Mouse (Mus musculus) heart, postnatal 0 days (tissue): Measurements from ENCODE around the gene Sash1. TPM values are rescaled to one million over a fixed set of nuclear protein-coding genes. Genes with fewer than 3 reads are reported as not detected.

Source experiments
- ATAC-seq: fragments of 200-750 bp; cut with Nextera tagmentation; 2 replicates; pipeline ENCODE4 v1.8.0; 2017; ENCODE audit warnings: low read depth, moderate number of reproducible peaks, moderate library complexity; ENCODE audit not compliant: insufficient read depth
- DNase-seq: peaks from one replicate; pipeline ENCODE4 v3.0.0-alpha.2; 2016; ENCODE audit warnings: low spot score
- H3K27ac ChIP-seq: fragments of 300-500 bp; sonication (generic); 2 replicates; pipeline ENCODE4 v1.5.1; 2014; ENCODE audit warnings: low read depth, mild to moderate bottlenecking
- H3K27me3 ChIP-seq: fragments of 300-500 bp; sonication (generic); 2 replicates; pipeline ENCODE4 v1.6.1; 2014; ENCODE audit warnings: low read length, mixed read lengths; ENCODE audit not compliant: control insufficient read depth, insufficient read depth
- H3K36me3 ChIP-seq: fragments of 300-500 bp; sonication (generic); replicated peaks from 2 replicates; pipeline ENCODE4 v1.6.1; 2014; ENCODE audit warnings: low read length, mixed read lengths; ENCODE audit not compliant: control insufficient read depth, insufficient read depth
- H3K4me1 ChIP-seq: fragments of 300-500 bp; sonication (generic); 2 replicates; pipeline ENCODE4 v1.6.1; 2014; ENCODE audit warnings: antibody characterized with exemption; ENCODE audit not compliant: control insufficient read depth, insufficient read depth
- H3K4me2 ChIP-seq: fragments of 300-500 bp; sonication (generic); 2 replicates; pipeline ENCODE4 v1.6.1; 2014; ENCODE audit warnings: low read depth, mild to moderate bottlenecking, low read length, moderate library complexity
- H3K4me3 ChIP-seq: fragments of 300-500 bp; sonication (generic); 2 replicates; pipeline ENCODE4 v1.5.1; 2014; ENCODE audit warnings: low read depth, low read length
- H3K9ac ChIP-seq: fragments of 300-500 bp; sonication (generic); replicated peaks from 2 replicates; pipeline ENCODE4 v1.6.1; 2014; ENCODE audit warnings: low read depth, low read length, mixed read lengths
- H3K9me3 ChIP-seq: fragments of 300-500 bp; sonication (generic); replicated peaks from 2 replicates; pipeline ENCODE4 v1.6.1; 2016; ENCODE audit warnings: low read length; ENCODE audit not compliant: control insufficient read depth
- CTCF ChIP-seq: IDR thresholded peaks from 2 replicates; pipeline ENCODE4 v1.5.1; 2016; ENCODE audit warnings: antibody characterized with exemption, control low read depth, low read depth
- EP300 ChIP-seq: IDR thresholded peaks from 2 replicates; pipeline ENCODE4 v1.6.1; 2016; ENCODE audit warnings: antibody characterized with exemption, low read depth
- WGBS: fragments of 180-500 bp; shearing (Covaris S2); extraction: QIAGEN DNeasy Blood & Tissue Kit; methylation state at CpG from one replicate; pipeline ENCODE4 v1.1.7; 2014; 5-methylcytosine and 5-hydroxymethylcytosine counted together
- polyA plus RNA-seq: library from polyadenylated mRNA; unstranded; fragments of >200 nt; fragmentation: Nextera tagmentation; extraction: Ambion mirVana; gene quantifications from 2 replicates; pipeline ENCODE4 v1.2.1, GENCODE M21; 2015
- total RNA-seq: library from RNA; depleted of rRNA; stranded (reverse); fragments of >200 nt; gene quantifications from 2 replicates; pipeline ENCODE4 v1.2.3, GENCODE M21; 2014; ENCODE audit warnings: low replicate concordance

The Sash1 gene
- total and polyA plus RNA-seq, 2 experiments from 2014 or later, result 3.9 to 18.3 TPM

GRCm38 (mm10) chr10:8860655-8861054 lies 25.2 kb downstream of the Sash1 start:
- no peaks in the 10 kb centered on the region for H3K9me3 ChIP-seq
- no peak for TF ChIP-seq CTCF
- no peak overlapping the region for H3K27ac ChIP-seq
- no peak overlapping the region for H3K4me3 ChIP-seq
- WGBS, result 81% methylated on average over 9 of the region's 9 CpGs
- DNase-seq, result no peak
- no peak for ATAC-seq
- no peaks in the 10 kb centered on the region for H3K36me3 ChIP-seq
- H3K4me1 ChIP-seq, result peaks cover 6% of the 10 kb centered on the region; the same call in 1 of the 2 replicates
- H3K9ac ChIP-seq, result no peak overlapping the region
- H3K4me2 ChIP-seq, result no peak overlapping the region
- no peaks in the 10 kb centered on the region for H3K27me3 ChIP-seq

DNA sequence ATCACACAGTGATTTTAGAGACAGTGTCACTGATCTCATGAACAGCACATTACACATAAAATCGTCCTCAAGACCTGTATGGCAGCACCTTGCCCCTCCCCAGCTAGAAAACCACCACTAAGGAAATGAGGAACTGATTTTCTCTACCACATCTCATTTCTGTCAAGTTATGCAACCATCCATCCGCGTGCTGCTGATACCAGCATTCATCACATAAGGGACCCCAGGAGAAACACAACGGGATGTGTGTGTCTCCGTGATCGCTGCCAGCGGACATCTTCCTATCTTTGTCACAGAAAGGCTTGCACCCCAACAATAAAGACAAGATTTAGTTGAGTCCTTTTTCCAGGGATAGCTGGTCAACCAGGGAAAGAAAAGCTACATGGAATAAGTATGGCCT lies 27.2 kb downstream of the Sash1 start:
- Histone ChIP-seq H3K4me1 (peaks cover 6% of the 10 kb centered on the region; the same call in 1 of the 2 replicates), H3K36me3 (no peaks in the 10 kb centered on the region), H3K27ac (no peak overlapping the region), H3K9me3 (no peaks in the 10 kb centered on the region), H3K4me3 (no peak overlapping the region), H3K27me3 (no peaks in the 10 kb centered on the region), H3K4me2 (no peak overlapping the region), H3K9ac (no peak overlapping the region)
- no peak for TF ChIP-seq CTCF
- TF ChIP-seq EP300, result no peak
- ATAC-seq, result no peak
- 89% methylated on average over 7 of the region's 7 CpGs for WGBS
- no peak for DNase-seq

- WGBS, result 71% methylated on average over 2 of the region's 2 CpGs
- TF ChIP-seq EP300, result no peak
- no peak for TF ChIP-seq CTCF
- no peak overlapping the region for H3K27ac ChIP-seq
- ATAC-seq (no peak), DNase-seq (no peak)
- H3K36me3 ChIP-seq, result no peaks in the 10 kb centered on the region
- no peaks in the 10 kb centered on the region for H3K27me3 ChIP-seq
- H3K4me3 ChIP-seq, result no peak overlapping the region
- H3K9me3 ChIP-seq, result no peaks in the 10 kb centered on the region
- peaks cover 6% of the 10 kb centered on the region; the same call in 1 of the 2 replicates for H3K4me1 ChIP-seq
- H3K9ac ChIP-seq, result no peak overlapping the region
- H3K4me2 ChIP-seq, result no peak overlapping the region
Observed at GRCm38 (mm10) chr10:8856942-8857341, 28.9 kb downstream of the Sash1 start.

- Histone ChIP-seq H3K27me3 (no peaks in the 10 kb centered on the region), H3K9me3 (no peaks in the 10 kb centered on the region), H3K9ac (no peak overlapping the region), H3K4me2 (no peak overlapping the region), H3K4me3 (no peak overlapping the region), H3K27ac (no peak overlapping the region), H3K4me1 (peaks cover 6% of the 10 kb centered on the region; the same call in 1 of the 2 replicates), H3K36me3 (peaks cover 5% of the 10 kb centered on the region; the same call in 1 of the 2 replicates)
- ATAC-seq (no peak), DNase-seq (no peak)
- TF ChIP-seq CTCF, result no peak
- TF ChIP-seq EP300, result no peak
- WGBS, result 88% methylated on average over 7 of the region's 7 CpGs
Observed at GRCm38 (mm10) chr10:8853326-8853725, 32.5 kb downstream of the Sash1 start.

DNA sequence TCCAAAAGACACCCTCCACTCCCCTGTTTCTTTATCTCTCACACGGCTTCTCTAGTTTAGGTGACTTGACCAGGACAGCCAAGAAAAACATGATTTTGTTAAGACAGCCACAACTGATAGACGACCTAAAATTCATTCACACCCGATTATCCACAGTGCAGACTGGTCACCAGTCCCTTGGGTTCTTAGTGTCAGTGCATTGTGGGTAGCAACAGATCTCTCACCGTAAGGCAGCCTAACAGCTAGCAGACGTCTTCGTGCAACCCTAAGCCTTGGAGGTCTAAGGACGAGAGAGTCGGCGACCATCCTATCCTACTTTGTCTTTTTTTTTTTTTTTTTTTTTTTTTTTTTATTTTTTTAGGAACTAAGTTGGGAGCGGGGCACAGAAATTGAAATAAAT lies 34.2 kb downstream of the Sash1 start:
- WGBS, result 80% methylated on average over 10 of the region's 10 CpGs
- Histone ChIP-seq H3K27me3 (no peaks in the 10 kb centered on the region), H3K27ac (no peak overlapping the region), H3K4me2 (no peak overlapping the region), H3K36me3 (peaks cover 5% of the 10 kb centered on the region; the same call in 1 of the 2 replicates), H3K4me1 (no peaks in the 10 kb centered on the region), H3K4me3 (no peak overlapping the region), H3K9me3 (no peaks in the 10 kb centered on the region), H3K9ac (no peak overlapping the region)
- ATAC-seq, result no peak
- DNase-seq, result no peak
- TF ChIP-seq CTCF (no peak), EP300 (no peak)

DNA sequence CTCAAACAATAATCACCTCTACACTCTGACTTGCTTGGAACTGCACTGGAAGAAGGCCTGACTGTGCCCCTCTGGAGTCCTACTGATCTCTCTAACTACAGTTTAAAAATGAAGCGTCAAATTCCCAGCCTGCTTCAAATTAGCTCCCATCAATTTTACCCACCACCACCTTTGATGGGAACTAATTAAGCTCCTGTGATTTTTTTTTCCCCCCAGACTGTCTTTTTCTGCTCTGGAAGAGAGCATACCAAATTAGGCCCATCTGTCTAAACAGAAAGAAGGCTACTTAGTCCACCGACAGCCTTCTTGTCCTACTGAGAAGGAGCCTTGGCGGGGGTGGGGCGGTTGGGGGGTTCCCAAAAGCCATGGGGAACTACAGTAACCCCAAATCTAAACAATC lies 37.9 kb downstream of the Sash1 start:
- Histone ChIP-seq H3K9me3 (no peaks in the 10 kb centered on the region), H3K4me3 (no peak overlapping the region), H3K27me3 (no peaks in the 10 kb centered on the region), H3K36me3 (peaks cover 5% of the 10 kb centered on the region; the same call in 1 of the 2 replicates), H3K9ac (no peak overlapping the region), H3K4me2 (no peak overlapping the region), H3K4me1 (0 out of 2 replicates have a peak, but pooled peaks cover 6% of the 10 kb centered on the region), H3K27ac (no peak overlapping the region)
- ATAC-seq (no peak), DNase-seq (no peak)
- WGBS, result 80% methylated on average over 4 of the region's 4 CpGs
- TF ChIP-seq EP300, result no peak
- TF ChIP-seq CTCF, result no peak
